Mouse (Mus musculus) brain, embryonic 14.5 days (tissue): ENCODE data around the gene Gng12. TPM values are rescaled to one million over a fixed set of nuclear protein-coding genes. Genes with fewer than 3 reads are reported as not detected.
"Not testable (repeated sequence)": the region's sequence is repeated elsewhere in the genome, so short reads cannot be mapped to it uniquely, and the experiment has no call there.

Experiments used
- DNase-seq: peaks from one replicate; pipeline ENCODE4 v3.0.0-alpha.2; 2011; ENCODE audit warnings: low read depth
- CTCF ChIP-seq: fragments of 200-500 bp; IDR thresholded peaks from 2 replicates; pipeline ENCODE4 v1.5.1; 2012; ENCODE audit warnings: inconsistent platforms, mild to moderate bottlenecking, moderate library complexity, borderline replicate concordance; ENCODE audit not compliant: insufficient read depth, insufficient read length; ENCODE audit errors: extremely low read depth
- POLR2A ChIP-seq: fragments of 200-500 bp; IDR thresholded peaks from 2 replicates; pipeline ENCODE4 v1.6.1; 2012; ENCODE audit warnings: mild to moderate bottlenecking, inconsistent platforms, borderline replicate concordance; ENCODE audit not compliant: poor library complexity, insufficient read depth, insufficient read length, severe bottlenecking; ENCODE audit errors: extremely low read depth
- polyA plus RNA-seq: library from polyadenylated mRNA; depleted of rRNA; stranded (reverse); fragments of >200 nt; gene quantifications from 2 replicates; pipeline ENCODE4 v1.2.3, GENCODE M21; 2012

Gene Gng12
- polyA plus RNA-seq, 1 experiment: 23.2 TPM

GRCm38 (mm10) chr6:67010370-67011216 lies 114.4 kb downstream of the Gng12 start:
- DNase-seq: peak; percentile 54

DNA sequence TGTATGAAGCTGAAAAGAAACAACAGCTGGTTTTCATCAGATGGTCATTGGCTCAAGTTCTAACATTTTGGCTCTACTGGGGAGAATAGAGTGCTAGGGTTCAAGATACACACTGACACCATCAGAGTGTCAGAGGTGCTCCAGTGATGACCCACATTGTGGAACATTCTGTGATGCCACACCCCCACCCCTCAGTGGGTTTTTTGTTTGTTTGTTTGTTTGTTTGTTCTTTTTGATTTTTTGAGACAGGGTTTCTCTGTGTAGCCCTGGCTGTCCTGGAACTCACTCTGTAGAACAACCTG lies 115.0 kb downstream of the Gng12 start:
- no peak for DNase-seq
- TF ChIP-seq CTCF: no peak
- TF ChIP-seq POLR2A: no peak

More at GRCm38 (mm10) chr6:67010370-67011216, 114.4 kb downstream of the Gng12 start:
- TF ChIP-seq CTCF (no peak), POLR2A (no peak)

DNA sequence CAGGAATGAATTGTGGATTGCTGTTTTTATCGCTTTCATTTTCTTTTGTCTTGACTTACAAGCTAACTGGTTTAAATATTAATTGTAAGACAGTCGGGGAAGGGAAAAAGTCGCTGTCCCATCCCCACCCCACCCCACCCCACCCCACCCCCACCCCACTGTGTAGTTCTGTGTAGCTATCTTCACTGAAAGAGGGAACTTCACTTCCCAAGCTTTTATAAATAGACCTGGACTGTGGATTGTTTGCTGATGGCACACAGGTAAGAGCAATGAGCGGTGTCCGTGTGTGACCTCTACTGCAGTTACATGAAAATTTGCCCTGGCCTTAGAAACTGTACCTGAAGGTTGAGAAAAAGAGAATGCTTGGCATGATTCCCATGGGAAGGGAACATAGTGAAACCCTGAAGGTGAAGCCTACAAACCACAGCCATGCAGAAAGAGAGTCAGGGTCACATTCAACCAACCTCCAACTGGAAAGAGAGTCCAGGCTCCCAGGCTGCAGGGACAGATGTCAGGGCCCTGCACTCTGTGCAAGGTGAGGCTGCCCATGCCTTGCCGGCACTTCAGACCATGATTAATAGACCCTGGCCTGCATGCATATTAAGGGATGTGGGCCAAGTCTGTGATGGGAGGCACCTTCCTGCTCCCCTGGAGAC lies 117.2 kb downstream of the Gng12 start:
- TF ChIP-seq POLR2A (no peak), CTCF (no peak)
- DNase-seq: no peak

DNA sequence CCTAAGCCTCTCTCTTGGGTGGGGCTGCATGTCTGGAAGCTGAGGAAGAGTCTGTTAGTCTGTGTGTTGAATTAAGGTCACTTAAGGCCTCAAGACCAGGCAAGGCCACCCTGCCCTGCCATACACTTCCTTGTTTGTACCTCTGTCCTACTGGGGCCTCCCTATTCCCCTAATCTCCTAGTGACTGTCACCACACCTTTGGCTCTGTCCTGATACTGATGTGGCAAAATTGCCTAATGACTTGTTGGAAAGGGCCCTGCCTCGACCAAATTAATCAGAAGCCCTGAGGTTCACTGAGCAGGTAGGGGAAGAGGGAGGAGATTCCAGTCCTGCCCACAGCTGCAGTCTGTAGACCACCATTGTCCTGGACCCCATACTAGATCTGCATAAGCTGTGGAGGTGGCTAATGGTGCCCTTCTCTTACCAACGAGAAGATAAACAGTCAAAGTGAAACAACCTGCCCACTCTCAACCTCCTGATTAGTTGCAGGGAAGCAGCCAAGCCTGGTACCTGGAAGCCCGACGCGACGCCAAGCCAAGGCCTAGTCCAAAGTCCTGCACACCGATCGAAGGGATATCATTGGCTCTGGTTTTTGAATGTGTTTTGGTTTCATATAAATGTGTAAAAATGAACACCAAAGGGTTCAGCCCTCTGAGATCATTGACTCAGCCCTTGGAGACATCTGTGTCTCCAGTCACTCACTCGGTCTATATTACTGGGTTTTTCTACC lies 117.9 kb downstream of the Gng12 start:
- DNase-seq: no peak

DNA sequence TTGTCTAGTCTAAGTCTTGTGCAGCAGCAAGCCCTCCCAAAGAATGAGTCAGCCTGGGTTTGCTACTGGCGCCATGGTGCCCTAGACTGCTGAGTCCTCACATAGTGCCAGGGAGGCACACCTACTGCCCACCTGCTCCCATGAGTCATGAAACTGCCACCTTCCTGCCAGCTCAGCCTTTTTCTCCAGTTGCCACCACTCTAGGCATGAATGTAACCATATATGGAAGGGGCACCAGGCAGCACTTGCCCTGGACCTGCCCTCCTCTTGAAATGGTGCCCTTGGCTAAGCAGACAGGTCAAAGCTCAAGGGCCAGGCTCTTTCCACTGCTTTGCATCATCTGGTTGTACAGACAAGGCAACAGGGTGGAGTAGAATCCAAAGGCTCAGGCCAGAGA lies 118.5 kb downstream of the Gng12 start:
- no peak for DNase-seq
- no peak for TF ChIP-seq CTCF
- no peak for TF ChIP-seq POLR2A

More for the DNA sequence above, 117.9 kb downstream of the Gng12 start:
- TF ChIP-seq CTCF (no peak), POLR2A (no peak)

DNA sequence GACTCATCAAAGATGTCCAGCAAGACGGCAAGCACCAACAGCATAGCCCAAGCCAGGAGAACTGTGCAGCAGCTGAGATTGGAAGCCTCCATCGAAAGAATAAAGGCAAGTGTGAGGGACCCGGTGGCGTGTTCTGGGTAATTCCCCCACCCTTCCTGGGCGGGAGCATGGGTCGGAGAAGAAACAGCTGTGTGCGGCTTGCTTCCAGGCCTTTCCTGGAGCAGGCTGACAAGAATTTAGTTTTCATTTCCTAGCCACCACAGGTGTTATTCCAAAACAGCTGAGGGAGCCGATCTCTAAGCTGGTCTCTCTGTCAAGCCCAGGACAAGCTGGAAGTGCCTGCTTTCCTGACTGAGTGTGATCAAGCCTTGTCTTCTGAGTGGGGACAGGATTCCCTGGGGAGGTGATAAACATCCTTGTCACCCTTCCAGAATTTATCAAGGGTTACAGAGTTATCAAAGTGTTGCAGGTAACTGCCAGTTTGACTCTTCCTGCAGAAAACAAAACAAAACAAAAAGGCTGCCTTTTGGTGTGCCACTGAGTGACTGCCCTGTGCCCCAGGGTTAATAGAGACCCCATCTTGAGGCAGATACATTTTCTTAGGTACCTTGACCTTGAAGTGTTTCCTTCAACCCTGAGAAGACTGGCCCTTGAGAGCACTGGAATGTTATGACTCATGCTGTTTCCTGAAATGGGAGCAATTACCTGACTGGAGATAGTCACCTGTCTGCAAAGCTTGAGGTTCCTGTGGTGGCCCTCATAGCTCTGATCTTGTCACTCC lies 119.7 kb downstream of the Gng12 start:
- TF ChIP-seq CTCF (no peak), POLR2A (no peak)
- no peak for DNase-seq

DNA sequence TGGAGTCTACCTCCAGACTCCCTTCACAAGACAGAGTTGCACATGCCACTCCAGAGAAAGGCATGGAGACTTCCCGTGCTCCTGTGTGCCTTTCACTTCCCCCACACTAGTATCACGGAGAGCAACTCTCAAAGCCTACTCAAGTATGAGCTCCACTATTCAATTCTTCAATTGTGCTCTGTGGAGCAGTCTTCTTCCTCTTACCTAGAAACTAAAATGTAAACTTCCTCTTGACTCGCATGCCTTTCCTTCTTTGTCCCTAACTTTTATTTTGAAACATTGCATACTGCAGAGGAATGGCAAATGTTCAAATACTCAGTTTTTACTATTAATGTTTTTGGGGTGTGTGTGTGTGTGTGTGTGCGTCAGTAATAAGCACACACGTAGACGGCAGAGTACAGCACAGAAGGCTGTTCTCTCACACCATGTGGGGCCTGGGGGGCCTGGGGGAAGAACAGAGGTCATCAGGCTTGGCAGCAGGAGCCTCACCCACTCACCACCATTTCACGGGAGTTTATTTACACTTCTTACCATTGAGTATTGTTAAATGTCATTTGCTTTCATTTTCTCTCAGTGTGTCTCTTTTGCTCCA lies 120.4 kb downstream of the Gng12 start:
- TF ChIP-seq POLR2A (no peak), CTCF (no peak)
- DNase-seq: no peak

DNA sequence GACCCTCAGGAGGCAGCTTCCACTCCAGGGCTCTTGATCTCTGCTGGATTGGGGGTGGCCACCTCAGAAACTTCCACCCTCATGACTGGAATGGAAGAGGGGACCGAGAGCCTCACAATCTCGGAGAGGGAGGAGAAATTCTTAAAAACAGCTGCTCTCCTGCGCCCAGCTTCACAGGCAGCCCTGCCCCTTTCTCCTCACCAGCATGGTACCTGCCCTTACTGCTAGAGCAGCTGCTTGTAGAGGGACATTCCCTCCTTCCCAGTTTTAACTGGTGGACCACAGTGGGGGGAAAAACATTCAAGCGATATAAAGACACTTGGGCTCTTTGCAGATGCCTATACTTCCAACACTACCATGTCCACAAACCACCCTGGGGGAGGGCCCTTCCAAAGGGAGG lies 122.2 kb downstream of the Gng12 start:
- DNase-seq: no peak
- TF ChIP-seq CTCF: no peak
- TF ChIP-seq POLR2A: no peak

DNA sequence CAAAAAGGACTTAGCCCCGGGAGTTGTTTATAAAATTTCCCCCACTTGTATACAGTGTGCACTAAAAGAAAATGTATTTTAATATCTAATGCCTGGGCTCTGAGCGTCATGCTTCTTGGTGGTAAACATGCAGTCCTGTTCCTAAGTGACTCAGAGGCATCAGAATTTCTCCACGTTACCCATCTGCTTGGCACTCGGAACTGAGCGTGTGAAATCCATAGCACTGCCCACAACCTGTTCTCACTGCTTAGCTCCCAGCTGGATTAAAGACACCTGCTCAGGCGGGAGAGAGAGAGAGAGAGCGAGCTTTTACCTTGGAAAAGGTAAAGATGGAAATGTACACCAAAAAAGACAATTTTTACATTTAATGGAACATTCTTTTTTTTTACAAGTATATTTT lies 122.8 kb downstream of the Gng12 start:
- DNase-seq: not testable (repeated sequence)

DNA sequence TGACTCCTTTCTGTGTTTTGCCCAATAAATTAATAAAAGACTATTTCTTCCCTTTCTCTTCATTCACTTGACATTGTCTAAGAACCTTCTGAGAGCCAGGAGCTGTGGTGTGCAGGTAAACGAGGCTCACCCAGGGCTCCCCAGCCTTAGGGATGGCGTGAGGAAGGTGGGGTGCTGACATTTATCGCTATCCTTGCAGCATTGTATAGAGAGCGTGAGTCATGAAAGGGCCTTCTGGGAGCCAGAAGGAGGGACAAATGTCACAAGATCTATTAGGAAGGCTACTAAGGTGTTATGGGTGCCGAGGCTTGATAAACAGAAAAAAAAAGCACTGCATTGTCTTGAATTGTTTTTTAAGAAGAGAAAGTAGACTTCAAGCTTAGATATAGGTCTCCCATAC lies 125.1 kb downstream of the Gng12 start:
- DNase-seq: no peak
- TF ChIP-seq CTCF (no peak), POLR2A (no peak)

- DNase-seq: no peak
These were observed 127.5 kb downstream of the Gng12 start for GRCm38 (mm10) chr6:67023729-67024128.

GRCm38 (mm10) chr6:67026661-67027060 lies 130.5 kb downstream of the Gng12 start:
- TF ChIP-seq CTCF (no peak), POLR2A (no peak)
- no peak for DNase-seq

More at GRCm38 (mm10) chr6:67023729-67024128, 127.5 kb downstream of the Gng12 start:
- TF ChIP-seq POLR2A: no peak
- no peak for TF ChIP-seq CTCF

DNA sequence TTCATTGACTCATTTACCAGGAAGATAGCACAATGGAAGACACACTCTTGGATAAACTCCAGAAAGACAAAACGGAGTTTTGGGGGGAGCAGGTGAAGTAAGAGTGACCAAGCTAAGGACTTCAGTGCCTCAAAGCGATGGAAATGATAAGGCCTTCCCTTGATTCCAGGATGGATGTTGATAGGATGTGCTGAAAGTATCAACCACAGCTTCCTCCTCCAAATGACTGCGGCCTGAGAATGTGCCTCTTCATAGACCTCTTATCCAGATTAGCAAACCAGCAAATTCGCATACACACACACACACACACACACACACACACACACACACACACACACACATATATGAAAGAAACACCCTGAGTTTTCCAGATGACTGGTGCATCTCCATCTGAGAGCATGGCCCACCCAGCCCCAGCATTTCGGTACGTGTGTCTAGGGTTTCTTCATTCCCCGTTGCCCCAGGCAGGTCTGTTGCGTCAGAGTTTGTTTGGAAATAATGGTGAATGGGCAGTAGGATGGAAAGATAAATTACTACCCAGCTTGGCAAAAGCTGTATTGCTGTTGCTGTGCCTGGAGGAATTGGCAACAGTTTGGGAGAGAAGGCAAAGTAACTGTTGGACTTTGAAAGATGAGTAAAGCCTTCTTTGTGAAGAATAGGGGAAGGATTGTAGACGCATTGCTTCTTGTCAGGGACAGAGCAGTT lies 131.4 kb downstream of the Gng12 start:
- TF ChIP-seq CTCF: no peak
- TF ChIP-seq POLR2A: no peak
- no peak for DNase-seq
